Mouse (Mus musculus) stomach, adult 2 months (tissue): ENCODE data around the gene Ebf1. TPM values are rescaled to one million over a fixed set of nuclear protein-coding genes. Genes with fewer than 3 reads are reported as not detected.

ENCODE experiments used
- polyA plus RNA-seq: library from polyadenylated mRNA; depleted of rRNA; stranded (reverse); fragments of >200 nt; gene quantifications from 2 replicates; pipeline ENCODE4 v1.2.3, GENCODE M21; 2012; rRNA removed

Ebf1 gene
- polyA plus RNA-seq = 1.6 and 2.1 TPM in 2 replicates

GRCm38 (mm10) chr11:44616788-44617712 is at the start of gene Ebf1:
TSS of gene Ebf1 (plus strand) at chr11:44617317.

Other genes with a start within 250 kb of the Ebf1 start
- not detected in 2 replicates for gene Il12b, start 217.3 kb upstream of the Ebf1 start, polyA plus RNA-seq
- gene Ublcp1, start 146.8 kb upstream of the Ebf1 start, polyA plus RNA-seq = 1.0 and 1.3 TPM in 2 replicates
- 8.8 and 19.5 TPM in 2 replicates for gene Rnf145, start 98.4 kb upstream of the Ebf1 start, polyA plus RNA-seq